Mouse (Mus musculus) embryo, embryonic 10.5 days (tissue): Measurements from ENCODE around the gene Gxylt1.
A peak's percentile ranks its signal among the peaks of the same experiment; 100 is the strongest.
"Not testable (repeated sequence)": the region's sequence is repeated elsewhere in the genome, so short reads cannot be mapped to it uniquely, and the experiment has no call there.

Experiments
- DNase-seq: peaks from one replicate; pipeline ENCODE4 v3.0.0-alpha.2; 2015; ENCODE audit warnings: low spot score

Gene Gxylt1

DNA sequence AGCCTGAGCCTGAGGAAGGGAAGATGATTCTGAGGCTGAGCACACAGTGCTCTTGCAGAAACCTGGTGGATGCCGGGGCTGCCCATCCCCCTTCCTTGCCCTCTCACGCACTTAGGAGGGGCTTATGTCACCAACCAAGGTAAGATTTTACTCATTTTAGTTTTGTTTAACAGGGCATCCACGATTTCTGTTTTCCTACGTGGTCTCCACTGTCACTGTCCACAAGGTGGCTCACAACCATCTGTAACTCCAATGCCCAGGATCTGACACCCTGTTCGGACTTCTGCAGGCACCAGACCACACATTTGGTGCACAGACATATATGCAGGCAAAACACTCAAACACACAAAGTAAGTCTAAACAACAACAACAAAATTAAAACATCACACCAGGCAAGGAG is 12.2 kb downstream of the Gxylt1 start:
- DNase-seq, result no peak

DNA sequence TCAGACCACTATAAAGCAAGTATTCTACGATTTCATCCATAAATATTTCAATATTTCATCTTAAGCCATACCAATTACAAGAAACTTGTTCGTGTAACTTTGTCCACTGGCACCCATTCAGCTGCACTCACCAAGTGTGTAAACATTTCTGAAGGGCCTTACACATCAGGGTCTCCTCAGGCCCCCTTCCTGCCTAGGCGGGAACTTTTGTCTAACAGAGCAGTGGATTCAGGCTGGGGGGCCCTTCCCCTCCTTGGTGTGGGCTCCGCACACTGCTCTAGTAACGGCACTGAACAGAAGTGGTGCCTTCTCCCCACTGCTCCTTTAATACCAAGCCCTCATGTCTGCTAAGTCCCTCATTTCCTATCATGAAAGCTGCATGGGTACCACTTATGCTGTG is 12.7 kb downstream of the Gxylt1 start:
- DNase-seq, result no peak

DNA sequence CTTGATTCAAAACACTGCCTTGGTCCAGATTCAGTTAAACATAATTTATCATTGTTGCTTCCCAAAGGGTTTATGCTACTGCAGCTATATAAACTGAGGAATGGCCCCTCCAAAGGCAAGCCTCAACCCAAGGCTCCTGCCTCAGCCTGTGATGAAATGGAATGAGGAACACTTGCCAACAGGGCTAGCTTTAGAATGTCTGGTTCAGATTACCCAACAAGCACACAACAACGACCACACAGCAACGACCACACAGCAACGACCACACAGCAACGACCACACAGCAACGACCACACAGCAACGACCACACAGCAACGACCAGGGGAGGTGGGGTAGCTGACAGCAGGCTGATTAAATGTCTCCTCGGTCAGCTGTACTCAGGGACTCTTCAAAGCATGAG is 15.0 kb downstream of the Gxylt1 start:
- no peak for DNase-seq

DNA sequence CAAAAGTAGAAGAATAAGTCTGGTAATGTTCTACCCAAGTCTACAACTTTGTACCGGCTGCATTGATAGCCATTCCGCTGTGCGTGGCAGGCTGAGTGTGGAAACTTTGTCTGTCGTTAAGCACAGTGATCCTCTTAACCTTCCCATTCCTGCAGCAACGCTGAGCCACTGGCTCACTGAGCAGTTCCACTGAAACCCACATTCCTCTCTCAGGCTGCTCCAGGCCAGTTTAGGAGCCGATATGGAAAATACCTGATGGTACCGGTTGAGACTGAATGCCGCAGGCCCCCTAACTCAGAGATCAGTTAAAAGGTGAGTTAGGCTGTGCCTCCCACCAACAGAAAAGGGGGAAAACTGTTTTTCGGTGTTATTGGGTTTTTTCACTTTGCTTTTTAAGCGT is 19.7 kb downstream of the Gxylt1 start:
- DNase-seq, result peak; percentile 43

DNA sequence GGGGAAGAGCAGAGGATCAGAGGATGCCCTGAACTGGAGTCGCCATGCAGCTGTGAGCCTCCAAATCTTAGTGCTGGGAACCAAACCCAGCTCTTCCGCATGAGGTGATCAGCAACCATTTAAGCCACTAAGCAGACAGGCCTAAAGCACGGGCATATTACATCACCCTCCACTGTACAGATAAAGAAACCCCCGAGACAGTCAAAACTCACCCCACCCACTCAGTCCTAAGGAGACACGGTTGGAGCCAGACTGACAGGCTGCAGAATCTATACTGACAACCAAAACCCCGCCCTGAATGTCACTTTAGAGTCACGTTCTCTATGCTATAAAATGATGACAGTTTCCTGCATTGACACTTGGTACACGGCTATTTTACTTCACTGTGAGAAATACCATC is 21.8 kb downstream of the Gxylt1 start:
- DNase-seq, result no peak

DNA sequence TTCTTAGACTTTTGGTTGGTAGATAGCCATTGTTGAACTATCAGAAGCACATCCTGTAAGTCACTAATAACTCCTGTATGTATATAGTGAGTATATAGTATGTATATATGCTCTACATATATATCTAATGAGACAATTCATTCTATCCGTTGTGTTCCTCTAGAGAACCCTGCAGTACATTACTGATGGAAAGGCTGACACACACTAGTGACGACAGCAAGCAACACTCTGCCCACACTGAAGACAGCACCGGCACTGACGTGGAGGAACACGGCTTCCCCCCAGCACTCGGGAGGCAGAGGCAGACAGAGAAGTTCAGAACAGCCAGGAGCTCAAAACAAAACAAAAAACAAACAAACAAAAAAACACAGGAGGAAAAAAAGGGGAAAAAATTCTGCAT is 22.6 kb downstream of the Gxylt1 start:
- no peak for DNase-seq

DNA sequence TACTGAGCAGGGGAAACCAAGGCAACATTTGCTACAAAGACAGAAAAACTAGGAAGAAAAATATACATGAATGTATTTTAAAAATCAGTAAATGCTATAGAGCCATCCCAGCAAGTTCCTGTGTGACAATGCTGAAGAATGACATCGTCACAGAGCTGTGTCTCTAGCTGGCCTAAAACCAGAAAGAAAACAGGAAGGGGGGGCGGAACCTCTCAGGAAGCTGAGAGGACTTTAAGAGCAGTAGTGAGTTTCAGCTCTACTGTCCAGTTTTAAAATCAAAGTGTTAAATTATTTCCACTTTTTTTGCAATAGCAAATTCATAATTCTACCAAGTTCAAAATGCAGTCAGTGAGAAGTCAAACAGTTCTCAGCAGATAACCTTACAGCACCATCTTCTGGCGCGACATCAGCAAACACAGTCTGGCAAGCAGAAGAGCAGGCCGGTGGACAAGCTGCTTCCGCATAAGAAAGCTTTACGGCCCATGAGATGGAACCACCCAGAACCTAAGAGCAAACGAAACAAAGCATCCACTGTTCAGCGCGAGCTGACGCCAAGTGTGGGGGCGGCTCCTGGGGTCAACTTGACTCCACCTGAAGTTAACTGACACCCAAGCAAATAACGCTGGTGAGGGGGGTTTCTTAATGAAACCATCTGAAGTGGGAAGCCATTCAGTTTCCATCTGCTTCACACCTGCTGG is 23.3 kb downstream of the Gxylt1 start:
- peak; percentile 56 for DNase-seq

DNA sequence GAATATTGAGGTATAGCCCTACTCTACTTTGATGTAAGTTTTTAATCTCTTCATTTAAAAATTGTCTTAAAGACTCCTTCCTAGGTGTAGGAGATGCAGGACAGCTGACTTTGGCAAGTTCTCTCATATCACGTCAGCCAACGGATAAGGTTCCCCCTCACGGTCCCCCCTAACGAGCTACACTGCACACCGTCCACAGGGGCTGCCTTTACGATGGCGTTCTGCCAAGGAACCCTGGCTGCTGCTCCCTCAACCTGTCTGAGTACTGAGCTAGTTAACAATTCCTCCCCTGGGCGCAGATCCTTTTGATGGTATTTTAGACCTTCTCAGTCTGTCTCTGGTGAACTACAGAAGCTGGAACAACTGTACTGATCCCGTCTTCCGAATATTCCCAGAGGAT is 31.8 kb downstream of the Gxylt1 start:
- no peak for DNase-seq

DNA sequence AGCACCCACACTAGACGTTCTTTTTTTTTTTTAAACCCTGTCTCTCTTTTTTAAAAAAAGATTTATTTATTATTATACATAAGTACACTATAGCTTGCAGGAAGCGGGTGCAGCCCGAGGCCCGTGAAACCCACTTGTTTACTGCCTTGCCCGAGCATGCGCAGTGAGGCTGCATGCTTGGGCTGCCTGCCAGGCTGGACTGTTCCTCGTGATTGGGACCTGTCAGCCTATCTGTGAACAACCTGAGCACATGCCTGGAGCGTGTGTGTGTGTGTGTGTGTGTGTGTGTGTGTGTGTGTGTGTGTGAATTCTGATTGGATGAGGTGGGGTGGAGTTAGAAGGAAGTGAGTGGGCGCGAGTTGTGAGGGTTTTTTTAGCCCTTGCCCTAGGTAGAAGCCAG is 38.5 kb downstream of the Gxylt1 start:
- DNase-seq, result not testable (repeated sequence)

DNA sequence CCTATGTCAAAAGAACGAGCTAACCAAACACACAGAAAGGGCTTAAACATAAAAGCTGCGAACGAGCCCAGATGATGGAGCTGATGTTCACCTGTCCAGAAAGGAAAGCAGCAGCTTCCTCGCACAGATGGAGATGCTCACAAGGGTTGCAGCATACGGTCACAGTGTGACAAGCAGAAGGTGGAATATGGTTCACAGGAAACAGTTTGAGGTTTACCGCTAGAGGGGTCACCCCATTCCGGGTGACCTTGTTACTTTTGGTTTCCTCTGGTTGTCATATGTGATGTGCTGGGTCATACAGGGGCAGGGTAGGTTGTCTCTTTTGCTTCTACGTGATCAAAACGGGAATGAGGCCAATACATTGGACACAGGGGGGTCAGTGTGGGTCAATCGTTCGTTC is 46.0 kb downstream of the Gxylt1 start:
- no peak for DNase-seq

DNA sequence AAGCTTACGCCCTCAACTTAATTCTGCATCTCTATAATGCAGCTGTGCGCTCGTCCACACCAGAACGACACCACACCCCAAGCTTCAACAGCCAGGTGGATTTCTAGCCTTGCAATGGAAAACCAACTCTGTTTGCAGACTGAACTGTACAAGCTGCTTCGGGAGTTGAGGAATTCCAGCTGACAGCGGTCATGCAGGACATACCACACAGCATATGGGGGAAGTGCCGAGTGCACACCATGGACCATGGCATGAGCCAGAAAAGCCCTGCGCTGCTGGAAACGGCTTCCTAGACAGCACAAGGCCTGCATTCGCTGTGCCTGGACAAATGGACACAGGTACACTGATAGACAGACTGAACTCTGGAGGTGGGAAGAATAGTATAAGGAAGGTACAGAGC is 46.6 kb downstream of the Gxylt1 start:
- DNase-seq, result no peak

DNA sequence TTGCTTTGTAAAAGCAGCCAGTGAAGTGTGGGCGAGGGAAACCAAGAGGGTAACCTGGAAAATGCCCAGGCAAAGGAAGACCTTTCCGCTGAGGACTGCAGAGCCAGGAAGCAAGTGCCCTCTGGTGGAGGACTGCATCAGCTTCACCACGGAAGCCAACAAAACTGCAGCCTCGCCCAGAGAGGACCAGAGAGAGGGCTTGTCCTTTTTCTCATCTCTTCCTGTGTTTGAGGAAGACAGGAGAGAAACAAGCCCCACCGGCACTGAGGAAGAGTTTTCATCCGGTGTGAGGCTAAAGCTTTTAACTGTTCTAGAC is 47.3 kb downstream of the Gxylt1 start:
- peak; percentile 72 for DNase-seq

DNA sequence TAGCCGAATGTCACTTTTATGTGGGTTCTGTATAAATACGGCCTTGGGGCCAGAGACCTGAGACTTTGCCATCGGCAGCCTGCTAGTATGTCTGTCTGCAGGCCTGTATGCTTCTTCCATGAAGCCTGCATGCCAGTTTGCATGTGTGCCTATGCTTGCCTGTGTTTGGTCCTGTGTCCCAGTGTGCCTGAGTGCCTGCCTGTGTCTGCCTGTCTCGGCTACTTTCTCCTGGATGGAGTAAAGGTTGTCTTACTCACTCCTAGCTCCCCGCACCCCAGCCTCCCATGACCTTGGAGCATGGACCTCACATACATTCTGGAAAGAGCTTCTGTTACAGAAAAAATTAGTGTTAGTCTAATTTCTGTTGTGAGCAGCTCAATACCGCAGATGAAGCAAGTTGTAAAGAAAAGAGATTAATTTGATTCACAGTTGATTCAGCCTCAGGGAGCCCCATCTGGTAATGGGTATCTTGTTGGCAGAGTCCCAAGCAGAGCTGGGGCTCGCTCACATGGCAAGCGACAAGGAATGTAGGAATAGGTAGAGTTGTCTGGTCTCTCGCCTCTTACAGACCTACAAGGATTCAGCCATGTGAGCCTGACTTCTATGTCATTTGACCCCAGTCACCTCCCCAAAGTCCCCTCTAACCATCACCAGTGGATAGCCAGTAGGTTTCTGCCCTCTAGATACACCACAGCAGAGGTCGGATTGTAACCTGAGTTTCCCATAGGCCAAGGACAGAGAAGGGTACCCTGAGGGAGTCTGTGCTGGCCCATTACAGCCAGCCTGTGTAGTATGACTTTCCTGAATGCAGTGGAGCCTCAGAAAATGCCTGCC is 47.8 kb downstream of the Gxylt1 start:
- no peak for DNase-seq

DNA sequence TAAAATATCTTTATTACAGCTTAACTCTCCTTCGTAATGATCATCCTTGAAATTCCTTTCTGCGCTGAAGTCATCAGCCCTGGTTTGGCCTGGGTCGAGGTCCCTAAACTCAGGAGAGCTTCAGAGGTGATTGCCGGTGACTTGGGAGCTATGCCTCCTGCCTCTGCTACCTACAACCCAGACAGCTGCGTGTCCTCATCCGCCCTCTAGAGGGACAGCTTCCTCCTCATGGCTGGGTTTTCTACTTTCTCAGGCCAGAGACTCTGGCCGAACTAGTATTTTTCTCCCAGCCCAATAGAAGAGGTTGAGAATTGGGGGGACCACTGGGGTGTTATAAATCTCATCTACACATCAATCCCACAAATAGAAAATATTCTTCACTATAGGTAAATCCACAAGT is 52.5 kb downstream of the Gxylt1 start:
- peak; percentile 39 for DNase-seq

DNA sequence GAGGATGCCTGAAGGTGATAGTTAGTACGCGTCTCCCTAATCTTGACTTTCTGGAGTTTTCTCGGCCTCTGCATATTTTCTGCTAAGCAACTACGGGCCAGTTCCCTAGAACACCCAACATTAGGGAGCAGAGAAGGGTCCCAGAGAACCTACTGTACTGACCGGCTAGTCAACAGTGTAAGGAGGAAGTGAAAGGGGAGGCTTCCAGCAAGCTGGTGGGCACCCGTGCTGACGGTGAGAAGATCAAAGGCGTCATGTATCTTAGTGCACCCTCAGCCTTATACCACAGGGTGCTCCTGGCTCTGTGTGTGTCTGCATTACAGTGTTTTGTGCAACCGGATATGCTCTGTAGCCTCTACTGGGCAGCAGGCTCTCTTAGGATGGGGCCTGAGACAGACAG is 62.4 kb downstream of the Gxylt1 start:
- no peak for DNase-seq

DNA sequence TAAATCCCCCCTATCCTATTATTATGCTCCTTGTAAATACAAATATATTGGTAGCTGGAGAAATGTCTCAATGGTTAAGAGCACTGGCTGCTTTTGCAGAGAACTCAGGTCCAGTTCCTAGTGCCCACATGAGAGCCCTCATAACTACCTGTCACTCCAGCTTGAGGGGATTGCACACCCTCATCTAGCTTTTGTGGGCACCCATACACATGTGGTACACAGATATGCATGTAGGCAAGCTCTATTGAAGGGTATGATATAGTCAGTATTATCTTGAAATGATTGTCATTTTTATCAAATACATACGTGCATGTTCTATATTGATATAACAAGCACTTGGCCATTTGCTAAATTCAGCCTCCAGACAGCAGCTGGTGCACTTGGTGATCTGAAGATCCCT is 70.1 kb downstream of the Gxylt1 start:
- DNase-seq, result no peak

DNA sequence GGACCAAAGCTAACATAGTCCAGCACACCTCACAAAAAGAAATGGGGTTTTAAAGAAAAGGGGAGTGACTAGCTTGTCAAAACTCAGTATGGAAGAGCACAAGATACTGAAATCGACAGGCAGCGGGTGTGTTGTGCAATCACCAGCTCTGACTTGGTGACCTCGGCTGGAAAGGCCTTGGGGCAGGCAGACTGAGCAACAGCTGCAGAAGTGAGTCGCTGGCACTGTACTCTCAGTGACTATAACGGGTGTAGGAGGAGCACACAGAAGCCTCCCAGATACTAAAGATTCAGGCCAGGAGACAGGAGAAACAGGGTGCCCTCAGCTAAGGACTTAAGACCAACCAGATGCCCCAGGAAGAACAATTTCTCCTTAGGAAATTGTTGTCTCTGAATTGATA is 73.0 kb downstream of the Gxylt1 start:
- DNase-seq, result no peak

DNA sequence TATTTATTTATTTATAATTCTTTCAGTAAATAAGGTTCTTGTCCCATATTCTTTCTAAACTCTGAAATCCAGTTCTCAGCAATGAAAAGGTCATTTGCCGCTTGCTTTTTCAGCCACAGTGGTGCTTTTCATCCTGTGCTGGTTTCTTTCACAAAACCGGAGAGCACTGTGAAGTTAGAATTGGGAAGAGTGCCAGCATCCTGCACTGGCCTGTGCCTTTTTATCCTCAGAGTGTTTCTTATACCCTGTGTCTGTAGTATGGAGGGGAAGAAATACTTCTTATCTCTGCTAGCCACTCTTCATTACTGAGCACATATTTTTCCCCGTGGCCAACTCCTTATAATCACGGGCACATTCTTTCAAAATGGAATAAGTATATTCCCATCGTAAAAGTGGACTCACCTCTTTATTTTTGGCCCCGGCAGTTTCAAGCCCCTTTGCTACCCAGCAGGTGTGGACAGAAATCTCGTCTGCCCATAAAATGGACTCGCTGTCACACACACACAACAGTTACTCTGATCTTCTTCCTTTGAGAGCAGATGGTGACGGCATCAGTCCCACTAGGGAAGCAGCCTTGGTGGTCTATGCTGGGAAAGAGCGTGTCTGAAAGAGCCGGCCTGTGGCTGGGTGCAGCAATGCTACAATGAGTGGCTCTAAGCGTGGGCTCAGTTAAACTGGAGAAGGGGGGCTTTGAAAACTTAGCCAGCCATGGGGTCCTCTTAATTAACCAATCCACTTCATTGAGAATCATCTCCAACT is 83.4 kb downstream of the Gxylt1 start:
- no peak for DNase-seq
